Mouse (Mus musculus): Measurements from ENCODE around the gene Nkd1. TPM values are rescaled to one million over a fixed set of nuclear protein-coding genes. Genes with fewer than 3 reads are reported as not detected.

The Nkd1 gene
- polyA plus RNA-seq (2014; fragmentation: Illumina TruSeq; extraction: RNeasy Lipid Tissue Mini Kit (QIAGEN cat#74804); ENCODE audit: low read depth, low replicate concordance), result 1.7 TPM

DNA sequence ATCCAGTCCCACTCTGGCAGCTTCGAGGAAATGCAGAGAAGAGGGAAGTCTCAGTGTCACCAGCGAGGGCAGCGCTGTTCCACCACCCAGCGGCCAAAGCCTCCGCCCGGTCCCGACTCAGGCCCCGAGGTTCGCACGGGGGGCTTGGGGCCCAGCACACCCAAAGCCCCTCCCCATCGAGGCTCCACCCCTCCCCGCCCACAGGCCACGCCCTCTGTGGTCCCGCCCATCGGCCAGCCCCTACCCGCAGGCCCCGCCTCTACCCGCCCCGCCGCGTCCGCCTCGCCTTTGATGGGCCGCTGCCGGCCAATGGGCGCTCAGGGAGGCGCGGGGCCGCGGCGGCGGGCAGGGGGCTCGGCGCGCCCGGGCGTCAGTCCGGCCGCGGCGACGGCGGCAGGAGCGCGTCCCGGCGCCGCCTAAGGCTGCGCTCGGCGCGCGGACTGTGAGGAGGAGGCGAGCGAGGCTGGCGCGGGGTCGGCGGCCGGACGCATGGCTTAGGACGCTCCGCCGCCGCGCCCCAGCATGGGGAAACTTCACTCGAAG, at the start of gene Nkd1:
Gene Nkd1, plus strand, starts transcription at position 370 of the 543 bp plus-strand sequence.

DNA sequence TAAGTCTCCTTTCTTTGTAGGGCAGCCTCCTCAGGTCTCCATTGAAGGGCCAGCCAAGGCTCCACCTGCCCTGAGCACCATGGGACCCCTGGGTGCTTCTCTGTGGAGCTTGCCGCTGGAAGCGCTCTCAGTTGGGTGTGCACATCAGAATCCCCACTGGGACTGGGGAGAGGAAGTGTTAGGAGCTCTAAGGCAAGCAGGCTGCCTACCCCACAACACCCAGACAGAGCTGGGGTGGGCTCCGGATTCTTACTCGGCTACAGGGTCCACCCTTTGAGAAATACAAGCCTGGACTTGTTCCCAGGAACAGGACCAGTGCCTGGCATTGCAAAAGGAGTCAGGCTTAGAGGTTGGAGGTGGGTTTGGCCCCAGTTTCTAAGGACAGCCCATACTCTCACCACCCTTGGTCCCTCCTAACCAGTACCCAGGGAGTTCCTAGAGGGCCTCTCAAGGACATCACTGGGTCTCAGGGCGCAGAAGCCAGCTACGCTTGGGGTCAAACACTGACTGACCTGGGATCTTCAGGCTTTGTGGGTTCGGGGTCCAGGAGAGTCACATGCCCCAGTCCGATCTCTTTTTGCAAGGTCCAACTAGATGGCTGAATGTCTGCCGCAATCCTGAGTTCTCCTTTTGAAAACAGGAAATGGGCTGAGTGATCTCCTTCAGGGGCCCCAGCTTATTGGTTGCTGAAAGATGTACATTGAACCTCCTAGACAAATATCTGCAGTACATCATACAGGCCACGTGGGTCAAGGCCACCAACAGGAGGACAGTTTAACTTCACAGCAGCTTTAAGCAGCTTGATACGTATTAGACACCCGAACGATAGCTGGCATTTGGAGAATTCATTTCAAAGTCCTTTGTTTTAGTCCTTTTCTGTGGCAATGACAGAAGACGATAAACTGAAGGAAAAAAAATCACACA, 114.6 kb downstream of the Nkd1 start, which contains the start of gene Snx20:
Gene Snx20, minus strand, starts transcription at position 655 of the 924 bp plus-strand sequence.

Other genes starting within 250 kb of the Nkd1 start
- 9.3 TPM for gene Adcy7, start 249.0 kb upstream of the Nkd1 start, polyA plus RNA-seq (2014; fragmentation: Illumina TruSeq; extraction: RNeasy Lipid Tissue Mini Kit (QIAGEN cat#74804); ENCODE audit: low read depth, low replicate concordance)
- gene Brd7, start 159.2 kb upstream of the Nkd1 start, polyA plus RNA-seq (2014; fragmentation: Illumina TruSeq; extraction: RNeasy Lipid Tissue Mini Kit (QIAGEN cat#74804); ENCODE audit: low read depth, low replicate concordance), result 64.9 TPM
- gene Snx20, start 114.8 kb downstream of the Nkd1 start, polyA plus RNA-seq (2014; fragmentation: Illumina TruSeq; extraction: RNeasy Lipid Tissue Mini Kit (QIAGEN cat#74804); ENCODE audit: low read depth, low replicate concordance), result 3.5 TPM
- gene Nod2, start 126.0 kb downstream of the Nkd1 start, polyA plus RNA-seq (2014; fragmentation: Illumina TruSeq; extraction: RNeasy Lipid Tissue Mini Kit (QIAGEN cat#74804); ENCODE audit: low read depth, low replicate concordance), result 1.0 TPM
- 72.6 TPM for gene Cyld, start 175.7 kb downstream of the Nkd1 start, polyA plus RNA-seq (2014; fragmentation: Illumina TruSeq; extraction: RNeasy Lipid Tissue Mini Kit (QIAGEN cat#74804); ENCODE audit: low read depth, low replicate concordance)